Mouse (Mus musculus): ENCODE measurements around the gene Ccdc36.
A peak's percentile ranks its signal among the peaks of the same experiment; 100 is the strongest.

Ccdc36 gene

GRCm38 (mm10) chr9:108428384-108428783 is at the start of gene Ccdc36:
Gene Ccdc36, minus strand, starts transcription at chr9:108428484.
- no peak for DNase-seq

- no peak for DNase-seq
Measured at GRCm38 (mm10) chr9:108474528-108474927, 46.2 kb upstream of the Ccdc36 start.

- peak; percentile 3 for DNase-seq
Measured at GRCm38 (mm10) chr9:108469845-108470244, 41.6 kb upstream of the Ccdc36 start.

GRCm38 (mm10) chr9:108469430-108469829 is 41.1 kb upstream of the Ccdc36 start:
- DNase-seq: peak; percentile 0

- no peak for DNase-seq
Measured at GRCm38 (mm10) chr9:108466219-108466618, 37.9 kb upstream of the Ccdc36 start.

GRCm38 (mm10) chr9:108463713-108464112 is 35.4 kb upstream of the Ccdc36 start:
- DNase-seq: no peak

- no peak for DNase-seq
Measured at GRCm38 (mm10) chr9:108462192-108462591, 33.9 kb upstream of the Ccdc36 start.

- DNase-seq: no peak
Measured at GRCm38 (mm10) chr9:108461675-108462074, 33.4 kb upstream of the Ccdc36 start.

GRCm38 (mm10) chr9:108461181-108461631 is 32.9 kb upstream of the Ccdc36 start, which contains the start of gene Klhdc8b:
Gene Klhdc8b, minus strand, starts transcription at chr9:108461581.
- DNase-seq: no peak

GRCm38 (mm10) chr9:108460319-108461178 is 32.3 kb upstream of the Ccdc36 start, which contains the start of gene Ccdc71:
Gene Ccdc71, plus strand, starts transcription at chr9:108460527.
- DNase-seq: peak; percentile 89

GRCm38 (mm10) chr9:108459939-108460318 is 31.6 kb upstream of the Ccdc36 start:
- DNase-seq: no peak

- no peak for DNase-seq
Measured at GRCm38 (mm10) chr9:108456953-108457352, 28.7 kb upstream of the Ccdc36 start.

- no peak for DNase-seq
Measured at GRCm38 (mm10) chr9:108455747-108456571, 27.7 kb upstream of the Ccdc36 start.

GRCm38 (mm10) chr9:108454429-108454828 is 26.1 kb upstream of the Ccdc36 start:
- DNase-seq: no peak

GRCm38 (mm10) chr9:108453458-108453857 is 25.2 kb upstream of the Ccdc36 start:
- DNase-seq: no peak

GRCm38 (mm10) chr9:108452911-108453310 is 24.6 kb upstream of the Ccdc36 start:
- DNase-seq: no peak

GRCm38 (mm10) chr9:108452291-108452906 is 24.1 kb upstream of the Ccdc36 start:
- DNase-seq: peak; percentile 93

GRCm38 (mm10) chr9:108451519-108452160 is 23.4 kb upstream of the Ccdc36 start:
- no peak for DNase-seq

- no peak for DNase-seq
Measured at GRCm38 (mm10) chr9:108451170-108451493, 22.8 kb upstream of the Ccdc36 start.

GRCm38 (mm10) chr9:108450292-108451169 is 22.2 kb upstream of the Ccdc36 start:
- peak; percentile 35 for DNase-seq

- DNase-seq: peak; percentile 68
Measured at GRCm38 (mm10) chr9:108449860-108450259, 21.6 kb upstream of the Ccdc36 start.

- DNase-seq: no peak
Measured at GRCm38 (mm10) chr9:108445125-108445524, 16.8 kb upstream of the Ccdc36 start.
